ENCODE assay signal across 7 mouse cellular contexts in genomic region chr2:166563890-166564289, GRCm38 (mm10).
A peak's percentile ranks its signal among the peaks of the same experiment; 100 is the strongest.
DNase-seq lines count a peak whose midpoint lies in the region; ATAC-seq lines count a peak whose summit lies in the region.

No protein-coding gene starts in this region.

- peak overlapping the region; percentile 43 for H3K4me2 ChIP-seq in limb, embryonic 12.5 days
- H3K4me2 ChIP-seq in midbrain, embryonic 14.5 days (ENCODE audit: low read length), result no peak overlapping the region

- no peak; the same call in 1 of the 2 replicates for ATAC-seq in limb, embryonic 12.5 days (ENCODE audit: insufficient number of reproducible peaks, insufficient read depth, low FRiP score, low TSS enrichment, low read depth)
- peak; percentile 62 for ATAC-seq in midbrain, embryonic 14.5 days (ENCODE audit: low FRiP score, low TSS enrichment)

- H3K36me3 ChIP-seq in embryonic facial prominence, embryonic 10.5 days (replicated peaks), result peaks cover 36% of the 10 kb centered on the region
- peaks cover 25% of the 10 kb centered on the region for H3K36me3 ChIP-seq in limb, embryonic 12.5 days
- H3K36me3 ChIP-seq in midbrain, embryonic 14.5 days (ENCODE audit: control insufficient read depth, insufficient read depth, low read length), result peaks cover 12% of the 10 kb centered on the region; the same call in 1 of the 2 replicates

- peaks cover 56% of the 10 kb centered on the region for H3K4me1 ChIP-seq in embryonic facial prominence, embryonic 10.5 days
- H3K4me1 ChIP-seq in limb, embryonic 12.5 days (replicated peaks), result peaks cover 21% of the 10 kb centered on the region
- peaks cover 10% of the 10 kb centered on the region for H3K4me1 ChIP-seq in midbrain, embryonic 14.5 days (ENCODE audit: control insufficient read depth, insufficient read depth, low read length)

- 0 out of 2 replicates have a peak, but pooled peaks cover 5% of the 10 kb centered on the region for H3K27me3 ChIP-seq in embryonic facial prominence, embryonic 10.5 days (replicated peaks; ENCODE audit: low read depth, poor library complexity, severe bottlenecking)
- no peaks in the 10 kb centered on the region for H3K27me3 ChIP-seq in limb, embryonic 12.5 days
- no peaks in the 10 kb centered on the region for H3K27me3 ChIP-seq in midbrain, embryonic 14.5 days (ENCODE audit: control insufficient read depth, insufficient read depth, low read length)

- H3K27ac ChIP-seq in embryonic facial prominence, embryonic 10.5 days (replicated peaks), result peak overlapping the region; percentile 65
- peak overlapping the region; percentile 35; the same call in 1 of the 2 replicates for H3K27ac ChIP-seq in limb, embryonic 12.5 days
- H3K27ac ChIP-seq in midbrain, embryonic 14.5 days (replicated peaks; ENCODE audit: low read depth, low read length), result no peak overlapping the region

- H3K9ac ChIP-seq in limb, embryonic 12.5 days (replicated peaks), result no peak overlapping the region
- no peak overlapping the region for H3K9ac ChIP-seq in midbrain, embryonic 14.5 days (replicated peaks; ENCODE audit: low read length)

- peak; percentile 94 for DNase-seq in adrenal gland, postnatal 10 days
- DNase-seq in embryonic facial prominence, embryonic 10.5 days (ENCODE audit: low spot score), result peak; percentile 91
- DNase-seq in heart, adult 18-20 months, result peak; percentile 80 to 97
- DNase-seq in kidney, adult 18-20 months, result peak; percentile 85
- DNase-seq in midbrain, embryonic 14.5 days, result peak; percentile 93
- DNase-seq in spleen, adult 12 weeks (ENCODE audit: low spot score), result peak; percentile 65

- 10% methylated on average over 6 of the region's 6 CpGs for WGBS in embryonic facial prominence, embryonic 10.5 days
- 5% methylated on average over 6 of the region's 6 CpGs for WGBS in limb, embryonic 12.5 days
- WGBS in midbrain, embryonic 14.5 days, result 12% methylated on average over 6 of the region's 6 CpGs

- H3K4me3 ChIP-seq in embryonic facial prominence, embryonic 10.5 days, result peak overlapping the region; percentile 28
- no peak overlapping the region for H3K4me3 ChIP-seq in limb, embryonic 12.5 days (replicated peaks)
- H3K4me3 ChIP-seq in midbrain, embryonic 14.5 days (replicated peaks; ENCODE audit: low read depth, low read length), result no peak overlapping the region

- no peaks in the 10 kb centered on the region for H3K9me3 ChIP-seq in embryonic facial prominence, embryonic 10.5 days
- H3K9me3 ChIP-seq in limb, embryonic 12.5 days, result no peaks in the 10 kb centered on the region
- H3K9me3 ChIP-seq in midbrain, embryonic 14.5 days (ENCODE audit: control insufficient read depth, low read length), result no peaks in the 10 kb centered on the region
